Mouse (Mus musculus) megakaryocyte, embryonic 14.5 days (primary cell): ENCODE results near the gene Polr2a.

Experiments used
- FLI1 ChIP-seq: IDR thresholded peaks from 2 replicates; pipeline ENCODE4 v1.6.1; 2012; ENCODE audit warnings: low read length, inconsistent platforms, mixed read lengths
- GATA1 ChIP-seq: IDR thresholded peaks from 3 replicates; pipeline ENCODE4 v1.6.1; 2012; ENCODE audit warnings: mixed read lengths, low read length, inconsistent platforms, borderline replicate concordance

DNA sequence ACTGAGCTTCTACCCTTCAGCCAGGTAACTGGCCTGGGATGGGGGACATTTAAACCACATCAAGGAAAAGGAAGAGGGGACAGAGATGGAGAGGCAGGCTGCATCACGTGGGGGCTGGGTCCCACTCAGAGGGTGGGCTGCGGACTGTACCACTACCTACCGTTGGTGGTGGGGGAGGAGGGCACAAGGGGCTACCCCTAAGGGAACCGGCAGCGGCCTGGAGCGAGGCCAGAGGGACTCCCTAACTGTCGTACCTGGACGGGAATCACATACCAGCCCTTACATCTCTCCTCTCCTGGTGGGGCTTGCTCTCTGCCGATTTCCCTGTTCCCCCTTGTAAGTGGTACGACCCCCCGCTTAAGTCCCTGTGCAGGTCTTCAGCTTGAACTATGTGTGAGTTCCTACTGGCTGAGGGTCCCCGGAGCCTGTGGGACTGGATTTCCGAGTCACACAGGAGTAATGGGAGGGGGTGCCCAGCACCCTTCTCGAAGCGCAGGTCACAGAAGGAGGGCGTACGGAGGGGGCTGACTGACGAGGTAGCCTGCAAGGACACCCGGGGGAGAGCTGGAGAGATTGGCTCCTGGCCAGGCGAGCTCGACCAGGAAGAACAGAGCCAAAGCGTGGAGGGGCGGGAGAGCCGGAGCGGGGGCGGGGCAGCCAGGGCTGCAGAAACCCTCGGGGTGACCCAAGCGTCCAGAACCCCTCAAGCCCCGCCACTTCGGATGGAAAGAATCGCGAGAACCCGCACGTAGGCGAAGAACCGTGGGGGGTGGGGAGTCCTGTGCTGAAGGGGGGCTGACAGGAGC is 42.2 kb upstream of the Polr2a start:
- TF ChIP-seq GATA1 (no peak), FLI1 (no peak)
